Mouse (Mus musculus): Measurements from ENCODE around the gene Plekha5.

GRCm38 (mm10) chr6:140609533-140609932 lies 185.7 kb downstream of the Plekha5 start:
- TF ChIP-seq POLR2AphosphoS5 (IDR thresholded peaks at IDR 0.05; ENCODE audit: insufficient replicate concordance, low read depth, low read length) (no peak), CTCF (IDR thresholded peaks at IDR 0.05; ENCODE audit: low read depth, low read length) (no peak)

Data from G1E (cell line).